Comparison of ENCODE assay signal across 8 mouse cellular contexts in the genomic region with DNA sequence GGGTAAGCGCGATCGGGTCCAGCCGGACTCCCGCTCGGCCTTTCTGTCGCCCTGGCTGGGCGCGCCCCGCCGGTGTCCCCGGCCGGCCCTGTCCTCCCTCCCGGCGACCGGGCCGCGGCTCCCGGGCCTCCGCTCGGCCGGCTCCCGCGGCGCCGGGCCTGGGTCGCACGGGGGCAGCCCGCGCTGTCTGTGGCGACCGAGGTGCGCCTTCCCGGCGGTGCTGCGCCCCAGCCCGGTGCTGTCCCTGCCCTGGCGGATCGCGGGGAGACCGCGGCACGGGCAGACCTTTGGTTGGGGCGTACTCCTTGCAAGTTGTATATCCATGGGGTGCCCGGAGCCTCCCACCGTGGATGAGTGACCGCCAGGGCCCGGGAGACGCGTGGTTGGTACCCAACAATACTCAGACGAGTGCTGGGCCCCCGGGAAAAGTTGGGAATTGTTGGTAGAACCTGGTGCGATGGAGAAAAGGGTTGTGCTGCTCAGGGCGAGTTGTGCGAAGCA. TPM values are rescaled to one million over a fixed set of nuclear protein-coding genes. Genes with fewer than 3 reads are reported as not detected.
DNase-seq lines count a peak whose midpoint lies in the region; ATAC-seq and TF ChIP-seq lines count a peak whose summit lies in the region.

No protein-coding gene starts in this region.

- H3K4me2 ChIP-seq in hindbrain, embryonic 13.5 days = peak overlapping the region; percentile 75
- H3K4me2 ChIP-seq in liver, embryonic 11.5 days = peak overlapping the region; percentile 88
- peak overlapping the region; percentile 60 for H3K4me2 ChIP-seq in neural tube, embryonic 15.5 days

- peaks cover 34% of the 10 kb centered on the region for H3K36me3 ChIP-seq in hindbrain, embryonic 13.5 days
- peaks cover 30% of the 10 kb centered on the region for H3K36me3 ChIP-seq in liver, embryonic 11.5 days (ENCODE audit: control insufficient read depth, insufficient read depth, low read length)
- peaks cover 33% of the 10 kb centered on the region for H3K36me3 ChIP-seq in neural tube, embryonic 15.5 days

- under 1% methylated on average over 42 of the region's 55 CpGs for WGBS in hindbrain, embryonic 13.5 days
- under 1% methylated on average over 53 of the region's 55 CpGs for WGBS in liver, embryonic 11.5 days
- WGBS in neural tube, embryonic 15.5 days = under 1% methylated on average over 46 of the region's 55 CpGs

- peak; percentile 30 for DNase-seq in cerebellum, adult 11-12 months
- DNase-seq in cerebellum, postnatal 25 days = no peak
- DNase-seq in A20 (ENCODE audit: low read depth, low spot score) = peak; percentile 52
- peak; percentile 66 for DNase-seq in liver, embryonic 11.5 days (ENCODE audit: low spot score)
- no peak for DNase-seq in frontal cortex, postnatal 10 days (ENCODE audit: low spot score in 2 of 2)

- ATAC-seq in hindbrain, embryonic 13.5 days (ENCODE audit: low FRiP score) = peak; percentile 71
- peak; percentile 47 for ATAC-seq in liver, embryonic 11.5 days (replicated peaks; ENCODE audit: low FRiP score)
- peak; percentile 42 for ATAC-seq in neural tube, embryonic 15.5 days (ENCODE audit: low FRiP score)

- H3K9ac ChIP-seq in hindbrain, embryonic 13.5 days = peak overlapping the region; percentile 97
- peak overlapping the region; percentile 95 for H3K9ac ChIP-seq in liver, embryonic 11.5 days (ENCODE audit: low read depth, low read length)
- peak overlapping the region; percentile 93 for H3K9ac ChIP-seq in neural tube, embryonic 15.5 days (replicated peaks)

- 0 out of 2 replicates have a peak, but pooled peaks cover 4% of the 10 kb centered on the region for H3K27me3 ChIP-seq in hindbrain, embryonic 13.5 days
- no peaks in the 10 kb centered on the region for H3K27me3 ChIP-seq in liver, embryonic 11.5 days (replicated peaks; ENCODE audit: control insufficient read depth, insufficient read depth, low read length)
- H3K27me3 ChIP-seq in neural tube, embryonic 15.5 days (replicated peaks) = no peaks in the 10 kb centered on the region

- H3K27ac ChIP-seq in cortical plate, adult 2 months (ENCODE audit: insufficient read depth, low read length) = no peak overlapping the region
- H3K27ac ChIP-seq in hindbrain, embryonic 13.5 days = peak overlapping the region; percentile 87
- H3K27ac ChIP-seq in liver, embryonic 11.5 days (ENCODE audit: low read depth, low read length) = peak overlapping the region; percentile 79
- H3K27ac ChIP-seq in neural tube, embryonic 15.5 days (replicated peaks) = peak overlapping the region; percentile 81

- no peaks in the 10 kb centered on the region for H3K4me1 ChIP-seq in cortical plate, adult 2 months (ENCODE audit: control insufficient read depth, insufficient read depth, low read length)
- peaks cover 19% of the 10 kb centered on the region for H3K4me1 ChIP-seq in hindbrain, embryonic 13.5 days (replicated peaks)
- peaks cover 31% of the 10 kb centered on the region for H3K4me1 ChIP-seq in liver, embryonic 11.5 days (replicated peaks; ENCODE audit: control insufficient read depth, insufficient read depth, low read length)
- peaks cover 13% of the 10 kb centered on the region for H3K4me1 ChIP-seq in neural tube, embryonic 15.5 days

- H3K9me3 ChIP-seq in hindbrain, embryonic 13.5 days = no peaks in the 10 kb centered on the region
- no peaks in the 10 kb centered on the region for H3K9me3 ChIP-seq in liver, embryonic 11.5 days (ENCODE audit: control insufficient read depth, low read length)
- H3K9me3 ChIP-seq in neural tube, embryonic 15.5 days (replicated peaks) = no peaks in the 10 kb centered on the region

- no peak for TF ChIP-seq POLR2A in cortical plate, adult 2 months (IDR thresholded peaks at IDR 0.05; ENCODE audit: extremely low read depth, insufficient read depth, low read length)

- no peak for TF ChIP-seq CTCF in cortical plate, adult 2 months (IDR thresholded peaks at IDR 0.05; ENCODE audit: extremely low read depth, insufficient read depth, low read length)

- peak overlapping the region; percentile 74 for H3K4me3 ChIP-seq in cortical plate, adult 2 months (ENCODE audit: insufficient read depth, low read length)
- H3K4me3 ChIP-seq in hindbrain, embryonic 13.5 days = peak overlapping the region; percentile 96
- peak overlapping the region; percentile 96 for H3K4me3 ChIP-seq in liver, embryonic 11.5 days (ENCODE audit: low read depth, low read length)
- peak overlapping the region; percentile 91 for H3K4me3 ChIP-seq in neural tube, embryonic 15.5 days (replicated peaks)

RNA-seq across cellular contexts. Expression of a gene that starts 0.4 kb away (rescaled TPM):
- polyA plus RNA-seq in cortical plate, adult 2 months (2012; rRNA removed) = 5.0 and 5.4 TPM in 2 replicates
- polyA plus RNA-seq in hindbrain, embryonic 13.5 days (2015; fragmentation: Nextera tagmentation; extraction: Ambion mirVana) = 3.7 and 3.8 TPM in 2 replicates
- polyA plus RNA-seq in liver, embryonic 11.5 days (2014; fragmentation: Nextera tagmentation; extraction: Ambion mirVana) = 2.6 and 2.8 TPM in 2 replicates
- 2.4 and 2.8 TPM in 2 replicates for polyA plus RNA-seq in neural tube, embryonic 15.5 days (2015; fragmentation: Nextera tagmentation; extraction: Ambion mirVana)

RNA-seq across cellular contexts. Expression of a gene that starts 11.8 kb away (rescaled TPM):
- polyA plus RNA-seq in cortical plate, adult 2 months (2012; rRNA removed) = 1.3 and 1.4 TPM in 2 replicates
- polyA plus RNA-seq in hindbrain, embryonic 13.5 days (2015; fragmentation: Nextera tagmentation; extraction: Ambion mirVana) = 0.81 and 0.83 TPM in 2 replicates
- polyA plus RNA-seq in liver, embryonic 11.5 days (2014; fragmentation: Nextera tagmentation; extraction: Ambion mirVana) = 5.0 TPM in 2 replicates
- 0.90 and 1.3 TPM in 2 replicates for polyA plus RNA-seq in neural tube, embryonic 15.5 days (2015; fragmentation: Nextera tagmentation; extraction: Ambion mirVana)

RNA-seq across cellular contexts. Expression of a gene that starts 15.4 kb away (rescaled TPM):
- polyA plus RNA-seq in cortical plate, adult 2 months (2012; rRNA removed) = 25.9 and 31.9 TPM in 2 replicates
- polyA plus RNA-seq in hindbrain, embryonic 13.5 days (2015; fragmentation: Nextera tagmentation; extraction: Ambion mirVana) = not detected in 2 replicates
- 11.2 and 16.0 TPM in 2 replicates for polyA plus RNA-seq in liver, embryonic 11.5 days (2014; fragmentation: Nextera tagmentation; extraction: Ambion mirVana)
- 0.56 and 0.75 TPM in 2 replicates for polyA plus RNA-seq in neural tube, embryonic 15.5 days (2015; fragmentation: Nextera tagmentation; extraction: Ambion mirVana)

RNA-seq across cellular contexts. Expression of a gene that starts 19.8 kb away (rescaled TPM):
- polyA plus RNA-seq in cortical plate, adult 2 months (2012; rRNA removed) = 0.15 and 0.25 TPM in 2 replicates
- not detected in 2 replicates for polyA plus RNA-seq in hindbrain, embryonic 13.5 days (2015; fragmentation: Nextera tagmentation; extraction: Ambion mirVana)
- 0.17 and 0.22 TPM in 2 replicates for polyA plus RNA-seq in liver, embryonic 11.5 days (2014; fragmentation: Nextera tagmentation; extraction: Ambion mirVana)
- polyA plus RNA-seq in neural tube, embryonic 15.5 days (2015; fragmentation: Nextera tagmentation; extraction: Ambion mirVana) = not detected in 2 replicates

RNA-seq across cellular contexts. Expression of a gene that starts 19.9 kb away (rescaled TPM):
- polyA plus RNA-seq in cortical plate, adult 2 months (2012; rRNA removed) = 1.2 TPM in 1 of 2 replicates, not detected in the other
- polyA plus RNA-seq in hindbrain, embryonic 13.5 days (2015; fragmentation: Nextera tagmentation; extraction: Ambion mirVana) = not detected in 2 replicates
- 0.19 and 0.22 TPM in 2 replicates for polyA plus RNA-seq in liver, embryonic 11.5 days (2014; fragmentation: Nextera tagmentation; extraction: Ambion mirVana)
- not detected in 2 replicates for polyA plus RNA-seq in neural tube, embryonic 15.5 days (2015; fragmentation: Nextera tagmentation; extraction: Ambion mirVana)

Comparison
In these comparisons a context has a peak if more than half of its experiments do, and no peak if none do; other contexts are left out.
1. DNase-seq: peak in cerebellum, adult 11-12 months (single experiment), A20 (single experiment) and liver, embryonic 11.5 days (single experiment); none in cerebellum, postnatal 25 days (0 of 2) and frontal cortex, postnatal 10 days (0 of 2).
2. Peak in every context shown above with its lines, with median percentiles within 50 percentile points of each other: H3K4me3 ChIP-seq, ATAC-seq, H3K4me2 ChIP-seq and H3K9ac ChIP-seq.